Mouse (Mus musculus): ENCODE measurements around the gene Alg11.

- TF ChIP-seq CTCF (IDR thresholded peaks at IDR 0.05; ENCODE audit: insufficient read depth, low read depth, low read length) (no peak), POLR2A (IDR thresholded peaks at IDR 0.05; ENCODE audit: insufficient read depth, low read depth, low read length) (no peak)
Observed at GRCm38 (mm10) chr8:22025241-22025640, 35.3 kb upstream of the Alg11 start.
